Mouse (Mus musculus): ENCODE results near the gene Bptf.
"Not testable (repeated sequence)": the region's sequence is repeated elsewhere in the genome, so short reads cannot be mapped to it uniquely, and the experiment has no call there.

Bptf gene

GRCm38 (mm10) chr11:107016893-107017292 lies 115.0 kb downstream of the Bptf start:
- DNase-seq (ENCODE audit: low spot score): no peak

DNA sequence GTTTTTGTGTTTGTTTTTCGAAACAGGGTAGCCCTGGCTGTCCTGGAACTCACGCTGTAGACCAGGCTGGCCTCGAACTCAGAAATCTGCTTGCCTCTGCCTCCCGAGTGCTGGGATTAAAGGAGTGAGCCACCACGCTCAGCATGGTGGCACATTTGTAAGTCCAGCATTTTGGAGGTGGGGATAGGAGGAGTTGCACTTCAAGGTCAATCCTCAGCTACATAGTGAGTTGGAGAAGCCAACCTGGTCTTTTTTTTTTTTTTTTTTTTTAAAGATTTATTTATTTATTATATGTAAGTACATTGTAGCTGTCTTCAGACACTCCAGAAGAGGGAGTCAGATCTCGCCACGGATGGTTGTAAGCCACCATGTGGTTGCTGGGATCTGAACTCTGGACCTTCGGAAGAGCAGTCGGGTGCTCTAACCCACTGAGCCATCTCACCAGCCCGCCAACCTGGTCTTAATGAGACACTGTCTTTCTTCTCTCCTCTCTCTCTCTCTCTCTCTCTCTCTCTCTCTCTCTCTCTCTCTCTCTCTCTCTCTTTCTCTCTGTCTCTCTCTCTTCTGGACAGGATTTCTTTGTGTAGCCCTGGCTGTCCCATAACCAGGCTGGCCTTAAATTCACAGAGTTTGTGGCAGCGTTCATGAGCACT lies 116.3 kb downstream of the Bptf start:
- not testable (repeated sequence) for DNase-seq (ENCODE audit: low spot score)

- no peak for DNase-seq (ENCODE audit: low spot score)
These were observed 117.2 kb downstream of the Bptf start for GRCm38 (mm10) chr11:107014597-107015309.

DNA sequence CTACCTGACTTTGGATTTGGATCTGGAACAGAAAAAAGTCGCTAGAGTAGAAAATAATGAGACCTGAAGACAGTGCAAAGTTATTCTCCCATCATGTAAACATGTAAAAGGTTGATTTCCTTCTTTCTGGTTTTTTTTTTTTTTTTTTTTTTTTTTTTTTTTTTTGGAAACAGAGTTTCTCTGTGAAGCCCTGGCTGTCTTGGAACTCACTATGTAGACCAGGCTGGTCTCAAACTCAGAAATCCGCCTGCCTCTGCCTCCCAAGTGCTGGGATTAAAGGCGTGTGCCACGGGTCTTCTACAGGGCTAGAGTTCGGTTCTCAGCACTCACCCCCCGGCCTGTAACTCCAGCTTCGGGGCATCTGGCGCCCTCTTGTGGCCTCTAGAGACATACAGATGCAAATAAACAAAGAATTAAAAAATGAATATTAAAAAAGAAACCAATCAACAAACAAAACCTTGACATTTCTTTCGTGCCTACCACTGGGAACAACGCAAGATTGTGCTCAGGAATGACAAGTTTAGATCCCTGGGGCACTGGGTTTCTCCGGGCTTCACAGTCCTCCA lies 117.8 kb downstream of the Bptf start:
- no peak for DNase-seq (ENCODE audit: low spot score)

GRCm38 (mm10) chr11:107012324-107013017 lies 119.5 kb downstream of the Bptf start:
- DNase-seq (ENCODE audit: low spot score): peak; percentile 96

DNA sequence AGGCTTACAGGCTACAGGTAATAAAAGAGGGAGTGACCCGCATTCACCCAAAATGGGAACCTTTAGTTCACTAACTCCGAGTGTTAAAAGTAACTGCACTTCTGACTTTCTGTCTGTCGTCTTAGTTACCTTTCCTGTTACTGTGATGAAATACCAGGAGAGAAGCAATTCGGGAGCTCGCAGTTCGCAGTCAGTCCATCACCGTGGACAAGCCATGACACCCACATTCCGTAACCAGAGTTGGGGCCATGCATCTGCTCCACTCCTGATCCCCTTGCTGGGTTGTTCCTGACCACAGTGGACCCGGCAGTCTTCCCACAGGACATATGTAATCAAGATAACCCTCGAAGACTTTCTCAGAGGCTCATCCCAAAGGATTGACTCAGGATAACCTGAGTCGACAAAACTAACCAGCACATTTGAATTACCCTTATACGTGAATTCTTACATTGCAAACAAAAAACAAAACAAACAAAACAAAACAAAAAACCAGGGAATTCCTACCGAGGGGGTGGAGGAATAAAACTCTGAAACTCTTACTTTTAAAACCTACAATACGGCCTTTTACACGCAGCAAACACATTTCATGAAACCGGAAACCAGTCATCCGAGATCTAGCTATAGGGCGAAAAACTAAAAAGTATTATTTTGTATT lies 120.1 kb downstream of the Bptf start:
- no peak for DNase-seq (ENCODE audit: low spot score)

GRCm38 (mm10) chr11:107011171-107011570 lies 120.8 kb downstream of the Bptf start:
- DNase-seq (ENCODE audit: low spot score): no peak

DNA sequence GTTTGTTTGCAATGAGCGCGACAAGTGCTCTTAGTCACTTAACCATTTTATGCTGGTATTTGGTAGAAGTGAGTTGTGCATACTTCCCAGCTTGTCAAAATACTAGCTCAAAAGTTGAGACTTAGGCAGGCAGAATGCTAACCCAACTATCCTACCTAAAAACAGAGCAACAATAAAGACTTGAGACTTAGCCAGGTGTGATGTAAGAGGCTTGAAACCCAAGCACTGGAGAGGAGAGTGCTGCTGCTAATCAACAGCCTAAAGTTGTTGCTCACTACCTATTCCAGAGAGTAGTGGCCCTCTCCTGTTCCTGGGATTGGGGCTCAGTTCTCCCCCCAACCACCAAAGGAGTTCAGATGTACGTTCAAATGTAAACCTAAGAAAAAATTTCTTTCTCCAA lies 121.5 kb downstream of the Bptf start:
- no peak for DNase-seq (ENCODE audit: low spot score)

- no peak for DNase-seq (ENCODE audit: low spot score)
These were observed 126.4 kb downstream of the Bptf start for GRCm38 (mm10) chr11:107005538-107005937.

DNA sequence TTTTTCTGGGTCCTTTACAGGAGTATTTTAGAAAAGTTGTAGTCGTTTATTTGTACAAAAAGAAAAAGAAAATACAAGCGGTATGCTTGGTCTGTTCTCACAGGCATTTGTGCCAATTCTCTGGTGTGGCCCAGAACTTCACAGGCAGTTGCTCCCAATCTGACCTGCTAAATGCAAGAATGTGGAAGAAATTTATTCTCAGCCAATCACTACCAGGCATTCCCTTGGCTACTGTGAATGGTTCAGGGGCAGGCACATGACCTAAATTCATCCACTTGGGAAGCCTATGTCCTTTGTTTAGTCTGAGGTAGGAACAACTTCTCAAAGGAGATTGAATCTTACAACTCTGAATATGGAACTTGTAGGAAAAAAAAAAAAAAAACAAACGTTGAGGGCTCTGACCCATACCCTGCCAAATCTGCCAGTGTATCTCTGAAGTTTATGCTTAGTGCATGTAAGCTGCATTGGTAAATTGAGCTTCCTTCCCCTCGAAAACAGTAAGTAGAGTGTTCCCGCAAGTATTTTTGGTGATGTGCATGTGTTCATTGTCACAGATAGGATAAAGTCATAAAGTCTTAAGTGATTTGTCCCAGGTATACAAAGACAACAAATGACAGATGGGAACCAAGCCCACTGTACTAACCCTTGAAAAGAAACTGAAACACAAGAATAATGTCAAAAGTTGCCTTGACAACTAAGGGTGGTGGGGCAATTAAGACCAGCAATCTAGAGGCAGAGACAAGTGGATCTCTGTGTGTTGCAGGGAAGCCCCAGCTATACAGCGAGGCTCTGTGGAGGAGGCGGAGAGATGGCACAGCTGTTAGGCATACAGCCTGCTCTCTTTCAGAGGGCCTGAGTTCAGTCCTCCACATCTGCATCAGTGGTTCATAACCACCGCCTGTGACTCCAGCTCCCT lies 129.9 kb downstream of the Bptf start:
- DNase-seq (ENCODE audit: low spot score): no peak

DNA sequence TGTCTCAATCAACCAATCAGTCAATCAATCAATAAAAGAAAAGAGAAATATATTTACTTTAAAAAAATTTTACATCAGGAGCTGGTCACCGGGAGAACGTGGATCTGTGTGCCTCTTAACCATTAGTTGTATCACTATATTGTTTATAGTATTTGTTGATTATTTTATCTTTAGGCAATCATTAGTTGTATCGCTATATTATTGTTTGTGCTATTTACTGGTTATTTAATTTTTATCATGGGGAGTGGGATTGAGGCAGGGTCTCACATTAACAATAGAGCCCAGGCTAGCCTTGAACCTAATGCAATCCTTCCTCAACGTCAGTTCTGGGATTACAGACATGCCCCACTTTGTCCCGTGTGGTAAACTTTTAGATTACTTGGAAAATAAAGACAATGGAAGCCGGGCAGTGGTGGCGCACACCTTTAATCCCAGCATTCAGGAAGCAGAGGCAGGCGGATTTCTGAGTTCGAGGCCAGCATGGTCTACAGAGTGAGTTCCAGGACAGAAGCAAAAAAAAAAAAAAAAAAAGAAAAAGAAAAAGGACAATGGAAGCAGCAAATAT lies 131.9 kb downstream of the Bptf start:
- no peak for DNase-seq (ENCODE audit: low spot score)

DNA sequence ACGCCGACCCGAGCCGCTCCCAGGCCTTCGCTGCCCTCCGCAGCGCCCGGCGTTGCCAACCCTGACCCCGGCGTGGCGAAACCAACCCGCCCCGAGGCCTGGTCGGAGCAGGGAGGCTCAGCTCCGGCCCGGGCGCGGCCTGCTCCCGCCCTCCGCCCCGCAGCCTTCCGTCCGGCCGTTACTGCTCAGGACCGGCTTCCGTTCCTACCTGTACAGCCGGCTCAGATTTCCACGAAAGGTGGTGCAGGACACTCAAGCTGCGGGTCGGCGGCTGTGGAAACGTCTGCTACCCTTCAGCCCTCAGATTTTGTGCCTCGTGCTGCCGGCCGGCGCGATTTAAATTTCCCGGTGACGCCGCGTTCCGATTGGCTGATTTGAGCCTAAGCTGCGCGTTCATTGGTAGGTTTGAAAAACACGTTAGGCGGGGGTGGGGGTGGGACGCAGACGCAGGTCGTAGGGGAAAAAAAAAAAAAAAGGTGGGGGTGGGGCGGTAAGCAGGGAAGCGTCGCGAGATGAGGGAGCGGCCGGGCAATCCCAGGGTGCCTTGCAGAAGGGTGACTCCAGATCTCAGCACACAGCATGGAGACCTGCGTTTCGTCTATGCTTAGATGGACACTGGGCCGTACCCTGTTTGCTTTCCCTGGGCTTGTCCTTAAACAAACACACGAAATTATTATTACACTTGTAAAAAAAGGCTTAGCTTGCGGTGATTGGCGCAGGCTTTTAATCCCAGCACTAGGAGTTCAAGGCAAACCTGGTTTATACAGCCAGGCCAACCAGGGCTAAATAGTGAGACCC lies 132.6 kb downstream of the Bptf start, which contains the start of gene Kpna2:
Gene Kpna2 (minus strand): TSS at position 391 of the 798 bp plus-strand sequence.
- DNase-seq (ENCODE audit: low spot score): peak; percentile 81

DNA sequence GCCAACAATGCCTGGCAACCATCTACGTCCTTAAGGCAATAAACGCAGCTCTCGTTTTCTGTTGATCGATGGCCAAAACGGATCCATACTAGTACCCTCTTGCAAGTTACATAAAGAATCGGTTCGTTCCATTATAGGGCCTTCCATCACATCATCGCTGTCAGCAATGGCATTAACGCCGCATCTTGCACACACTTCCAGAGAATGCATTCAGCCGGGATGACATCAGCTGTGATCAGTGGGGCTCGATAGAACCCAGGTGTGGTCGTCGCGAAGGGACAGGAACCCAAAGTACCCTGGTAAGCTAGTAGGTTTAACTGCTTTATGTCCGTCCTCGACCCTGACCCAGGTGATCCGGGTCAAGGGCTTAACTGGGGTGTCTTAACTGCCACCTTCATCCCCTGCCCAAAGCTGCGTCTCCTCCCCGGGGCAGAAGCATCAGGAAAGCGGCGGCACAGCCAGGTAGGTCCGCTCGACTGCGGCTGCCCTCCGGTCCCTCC lies 133.2 kb downstream of the Bptf start:
- DNase-seq (ENCODE audit: low spot score): no peak

DNA sequence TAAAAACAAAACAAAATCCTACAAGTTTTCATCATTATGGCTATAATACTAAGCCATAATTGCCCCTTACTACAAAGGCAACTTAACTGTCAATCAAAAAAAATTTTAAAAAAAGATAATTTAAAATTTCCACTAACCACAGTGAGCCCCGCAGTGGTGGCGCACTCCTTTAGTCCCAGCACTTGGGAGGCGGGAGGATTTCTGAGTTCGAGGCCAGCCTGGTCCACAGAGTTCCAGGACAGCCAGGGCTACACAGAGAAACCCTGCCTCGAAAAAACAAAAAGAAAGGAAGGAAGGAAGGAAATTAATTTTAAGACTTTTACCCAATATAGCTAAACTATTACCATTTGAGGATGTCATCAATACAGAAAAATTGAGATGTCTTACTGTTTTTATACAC lies 134.0 kb downstream of the Bptf start:
- no peak for DNase-seq (ENCODE audit: low spot score)

GRCm38 (mm10) chr11:106996492-106996891 lies 135.4 kb downstream of the Bptf start:
- not testable (repeated sequence) for DNase-seq (ENCODE audit: low spot score)

DNA sequence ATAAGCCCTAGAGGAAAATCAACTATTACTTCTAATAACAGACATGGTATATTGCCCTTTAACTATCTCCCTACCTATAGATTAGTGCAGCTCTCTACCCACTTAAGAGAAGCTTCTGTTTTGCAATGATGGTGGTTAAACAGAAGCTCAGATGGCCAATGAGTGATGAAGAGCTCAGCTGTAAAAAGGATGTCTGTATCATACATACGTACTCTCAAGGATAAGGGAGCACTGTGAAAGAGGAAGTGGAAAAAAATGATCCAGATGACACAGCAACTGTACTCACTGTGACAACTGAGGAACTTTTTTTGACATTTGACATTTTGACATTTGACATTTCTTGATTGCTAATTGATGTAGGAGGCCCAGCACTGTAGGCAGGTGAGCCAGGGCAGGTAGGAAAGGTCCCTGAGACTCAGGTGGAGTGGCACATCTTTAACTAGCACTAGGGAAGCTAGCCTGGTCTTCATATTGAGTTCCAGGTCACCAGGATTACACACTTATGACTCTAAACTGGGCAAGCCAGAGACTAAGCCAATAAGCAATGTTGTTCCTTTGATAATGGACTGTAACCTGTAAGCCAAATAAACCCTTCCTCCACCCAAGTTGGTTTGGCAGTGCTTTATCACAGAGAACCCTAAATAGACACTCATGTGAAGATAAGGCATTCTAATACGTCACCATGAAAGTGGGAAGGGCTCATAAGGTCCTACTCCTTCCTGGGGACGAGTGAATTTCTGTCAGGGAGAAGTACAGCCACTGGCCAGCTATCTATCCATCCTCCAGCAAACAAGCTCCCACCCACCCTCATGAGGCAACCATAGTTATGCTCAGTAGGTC lies 137.5 kb downstream of the Bptf start:
- DNase-seq (ENCODE audit: low spot score): no peak

- DNase-seq (ENCODE audit: low spot score): no peak
These were observed 144.5 kb downstream of the Bptf start for GRCm38 (mm10) chr11:106987384-106987783.

DNA sequence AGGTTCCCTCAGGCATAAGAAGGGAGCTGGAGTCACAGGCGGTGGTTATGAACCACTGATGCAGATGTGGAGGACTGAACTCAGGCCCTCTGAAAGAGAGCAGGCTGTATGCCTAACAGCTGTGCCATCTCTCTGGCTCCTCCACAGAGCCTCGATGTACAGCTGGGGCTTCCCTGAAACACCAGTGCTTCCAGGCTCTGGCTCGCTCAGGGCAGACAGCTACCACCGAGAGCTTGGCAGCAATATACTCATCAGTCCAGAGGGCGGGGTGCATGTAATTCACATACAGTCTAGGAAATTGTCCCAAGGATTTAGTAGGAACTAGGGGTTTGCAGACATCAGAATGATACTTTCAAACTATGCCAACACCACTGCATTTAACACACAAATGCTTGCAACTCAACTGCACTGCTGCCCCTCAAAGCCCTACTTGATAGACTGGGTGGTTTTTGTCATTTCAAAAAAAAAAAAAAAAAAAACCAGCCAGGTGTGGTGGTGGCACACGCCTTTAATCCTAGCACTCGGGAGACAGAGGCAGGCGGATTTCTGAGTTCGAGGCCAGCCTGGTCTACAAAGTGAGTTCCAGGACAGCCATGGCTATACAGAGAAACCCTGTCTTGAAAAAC lies 145.8 kb downstream of the Bptf start:
- DNase-seq (ENCODE audit: low spot score): not testable (repeated sequence)
